Mouse (Mus musculus) bone marrow, adult 2 months (tissue): ENCODE data around the gene Elmod3. TPM values are rescaled to one million over a fixed set of nuclear protein-coding genes. Genes with fewer than 3 reads are reported as not detected.
"Not testable (repeated sequence)": the region's sequence is repeated elsewhere in the genome, so short reads cannot be mapped to it uniquely, and the experiment has no call there.

ENCODE experiments used
- H3K27ac ChIP-seq: fragments of 200-500 bp; 2 replicates; pipeline ENCODE4 v1.5.1; 2012; ENCODE audit warnings: low read depth, mild to moderate bottlenecking, control low read depth, inconsistent platforms, low read length; ENCODE audit not compliant: control insufficient read depth, poor library complexity, insufficient read depth
- H3K4me1 ChIP-seq: fragments of 200-500 bp; 2 replicates; pipeline ENCODE4 v1.6.1; 2011; ENCODE audit warnings: low read length; ENCODE audit not compliant: control insufficient read depth, insufficient read depth
- H3K4me3 ChIP-seq: fragments of 200-500 bp; replicated peaks from 2 replicates; pipeline ENCODE3; 2011; ENCODE audit warnings: mild to moderate bottlenecking, low read depth, low read length, control low read depth; ENCODE audit not compliant: control insufficient read depth
- CTCF ChIP-seq: fragments of 200-500 bp; IDR thresholded peaks from 2 replicates; pipeline ENCODE4 v1.5.1; 2011; ENCODE audit warnings: low read length, control low read depth; ENCODE audit not compliant: control insufficient read depth, insufficient read depth
- POLR2A ChIP-seq: fragments of 200-500 bp; IDR thresholded peaks from 2 replicates; pipeline ENCODE4 v1.6.1; 2011; ENCODE audit warnings: low read depth, mild to moderate bottlenecking, control low read depth, low read length, borderline replicate concordance; ENCODE audit not compliant: control insufficient read depth
- WGBS: fragments of 180-500 bp; shearing (Covaris S2); methylation state at CpG from one replicate; pipeline ENCODE4 v1.1.7; 2018; 5-methylcytosine and 5-hydroxymethylcytosine counted together
- polyA plus RNA-seq: library from polyadenylated mRNA; stranded (reverse); fragments of >200 nt; gene quantifications from 2 replicates; pipeline ENCODE4 v1.2.4, GENCODE M21; 2011; ENCODE audit warnings: low replicate concordance; ENCODE audit not compliant: missing spikeins, insufficient read depth, insufficient read length

Elmod3 gene
- polyA plus RNA-seq, 1 experiment: 5.2 TPM

DNA sequence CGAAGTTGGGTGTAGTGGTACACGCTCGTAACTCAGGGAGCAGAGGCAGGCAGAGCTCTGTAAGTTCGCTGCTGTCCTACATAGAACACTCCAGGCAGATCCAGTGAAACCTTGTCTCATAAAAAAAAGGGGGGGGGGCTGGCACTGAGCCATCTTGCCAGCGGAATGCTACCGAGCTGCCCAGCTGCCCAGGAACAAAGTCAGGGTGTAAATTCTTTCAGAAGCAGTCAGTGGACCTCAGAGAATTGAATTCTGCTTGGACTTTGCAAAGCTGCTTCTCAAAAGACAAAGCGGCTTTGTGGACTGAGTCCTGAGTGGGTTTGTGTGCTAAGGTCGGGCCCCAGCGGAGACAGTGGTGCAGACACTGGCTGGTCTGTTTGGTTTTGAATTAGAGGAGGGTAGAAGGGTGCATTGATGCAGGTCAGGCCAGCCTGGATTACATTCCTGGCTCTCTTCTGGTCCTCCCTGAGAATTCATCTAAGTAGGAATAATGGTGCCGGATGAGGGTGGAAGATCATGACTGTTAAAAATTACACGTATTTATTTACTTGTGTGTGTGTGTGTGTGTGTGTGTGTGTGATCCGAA is 54.9 kb downstream of the Elmod3 start:
- Histone ChIP-seq H3K4me3 (no peak overlapping the region), H3K27ac (0 out of 2 replicates have a peak overlapping the region, but pooled peaks have one; percentile 92), H3K4me1 (peaks cover 2% of the 10 kb centered on the region; the same call in 1 of the 2 replicates)
- TF ChIP-seq CTCF (no peak), POLR2A (no peak)
- WGBS: 73% methylated on average over 12 of the region's 12 CpGs

DNA sequence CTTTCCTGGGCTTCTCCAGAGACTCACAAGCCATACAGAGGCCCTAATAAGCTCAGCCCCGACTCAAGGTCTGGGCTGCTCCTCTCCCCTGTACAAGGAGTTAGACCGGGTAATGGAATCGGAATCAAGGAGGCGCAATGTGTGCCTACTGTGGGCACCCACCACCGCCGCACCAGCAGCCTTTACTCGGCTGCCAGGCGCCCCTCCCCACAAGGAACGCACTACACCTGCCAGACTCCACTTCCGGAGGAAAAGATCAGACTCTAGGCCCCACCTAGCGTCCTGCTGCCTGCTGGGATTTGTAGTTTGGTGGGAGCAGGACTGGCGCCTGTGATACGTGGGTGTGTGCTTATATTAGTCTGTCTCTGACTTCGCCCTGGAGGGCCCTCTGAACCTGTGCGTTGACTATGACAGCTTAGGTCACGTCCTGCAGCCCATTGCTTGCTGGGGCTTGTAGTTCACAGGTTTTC is 59.6 kb downstream of the Elmod3 start:
- Histone ChIP-seq H3K4me1 (no peaks in the 10 kb centered on the region), H3K4me3 (peak overlapping the region; percentile 59), H3K27ac (peak overlapping the region; percentile 3; the same call in 1 of the 2 replicates)
- WGBS: 2% methylated on average over 16 of the region's 16 CpGs
- TF ChIP-seq POLR2A: peak; percentile 51; the same call in 1 of the 2 replicates
- TF ChIP-seq CTCF: no peak

DNA sequence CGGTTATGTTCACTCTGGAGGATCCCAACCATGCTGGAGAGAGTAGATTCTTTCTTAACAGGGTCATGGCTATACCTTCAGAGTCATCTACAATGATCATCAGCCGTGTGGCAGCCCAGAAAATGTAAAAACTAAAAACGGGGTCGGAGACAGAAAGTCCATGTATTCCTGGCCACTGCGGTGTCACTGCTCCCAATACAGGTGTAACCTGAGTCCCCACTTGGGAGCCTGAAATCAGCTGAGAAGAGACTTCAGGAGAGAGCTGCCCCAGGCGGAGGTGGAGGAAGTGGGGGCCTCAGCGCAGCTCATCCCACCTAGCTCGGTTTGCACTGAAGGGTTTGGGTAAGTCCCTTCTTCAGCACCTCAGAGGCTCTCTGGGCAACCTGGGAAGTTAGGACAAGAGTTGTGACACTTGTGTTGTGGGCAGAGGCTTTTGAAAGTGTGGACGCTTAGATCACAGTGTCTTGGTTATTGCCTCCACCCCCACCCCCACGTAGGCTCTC is 60.2 kb downstream of the Elmod3 start:
- Histone ChIP-seq H3K4me1 (no peaks in the 10 kb centered on the region), H3K27ac (no peak overlapping the region), H3K4me3 (peak overlapping the region; percentile 59)
- 51% methylated on average over 10 of the region's 10 CpGs for WGBS
- TF ChIP-seq CTCF: no peak
- no peak for TF ChIP-seq POLR2A

DNA sequence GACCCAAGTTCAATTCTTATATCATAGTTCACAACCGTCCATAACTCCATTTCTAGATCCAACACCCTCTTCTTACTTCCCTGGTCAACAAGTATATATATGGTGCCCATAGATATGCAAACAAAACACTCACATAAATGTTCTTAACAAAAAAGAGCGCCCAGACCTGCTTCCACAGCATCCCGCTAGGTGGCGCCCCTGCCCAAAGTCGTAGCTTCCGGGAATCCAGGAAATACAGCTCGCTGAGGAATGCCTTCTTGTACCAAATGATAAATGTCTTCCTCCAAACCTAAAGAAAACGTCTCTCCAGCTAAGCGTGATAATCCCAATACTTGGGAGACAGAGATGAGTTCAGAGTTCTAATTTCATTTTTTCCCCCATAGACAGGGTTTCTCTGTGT is 63.0 kb downstream of the Elmod3 start:
- 2% methylated on average over 9 of the region's 9 CpGs for WGBS
- no peak overlapping the region for H3K27ac ChIP-seq

DNA sequence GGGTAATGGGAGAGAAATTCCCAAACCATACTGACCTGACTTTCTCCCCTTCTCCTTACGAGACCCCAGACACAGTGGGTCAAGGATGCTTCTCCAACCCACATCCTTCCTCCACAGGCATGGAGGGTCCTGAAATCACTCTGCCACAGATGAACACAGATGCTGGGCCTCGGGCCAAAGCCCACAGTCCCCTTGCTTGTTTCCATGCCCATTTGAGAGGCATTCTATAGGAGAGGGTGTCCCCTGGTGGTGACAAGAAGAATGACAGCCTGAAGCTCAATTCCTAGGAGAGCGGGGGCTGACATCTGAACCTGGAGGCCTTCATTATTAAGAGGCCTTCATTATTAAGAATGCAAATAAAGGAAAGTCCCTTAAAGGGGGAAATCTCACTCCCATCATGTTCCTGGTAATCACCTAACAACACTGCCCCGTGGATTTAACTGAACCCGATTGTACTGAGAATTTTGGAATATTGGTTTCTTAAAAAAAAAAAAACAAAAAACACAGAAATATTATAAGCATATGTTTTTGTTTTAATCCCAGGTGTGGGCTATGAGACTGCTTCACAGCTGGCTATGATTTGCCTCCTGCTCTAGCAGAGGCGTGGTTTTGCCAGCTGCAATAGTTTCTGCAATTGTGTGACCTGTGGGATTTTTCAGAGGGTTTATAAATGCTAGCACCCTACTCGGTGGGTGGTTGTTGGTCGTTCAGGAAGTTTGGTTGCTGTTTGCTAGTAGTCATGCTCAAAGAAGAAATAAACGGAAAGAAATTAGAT is 64.0 kb downstream of the Elmod3 start:
- no peak for TF ChIP-seq POLR2A
- peak; percentile 80 for TF ChIP-seq CTCF
- Histone ChIP-seq H3K27ac (no peak overlapping the region), H3K4me3 (no peak overlapping the region), H3K4me1 (no peaks in the 10 kb centered on the region)
- 37% methylated on average over 9 of the region's 9 CpGs for WGBS

More for the DNA sequence above, 63.0 kb downstream of the Elmod3 start:
- H3K4me1 ChIP-seq: no peaks in the 10 kb centered on the region
- TF ChIP-seq POLR2A (no peak), CTCF (peak; percentile 93)
- no peak overlapping the region for H3K4me3 ChIP-seq

DNA sequence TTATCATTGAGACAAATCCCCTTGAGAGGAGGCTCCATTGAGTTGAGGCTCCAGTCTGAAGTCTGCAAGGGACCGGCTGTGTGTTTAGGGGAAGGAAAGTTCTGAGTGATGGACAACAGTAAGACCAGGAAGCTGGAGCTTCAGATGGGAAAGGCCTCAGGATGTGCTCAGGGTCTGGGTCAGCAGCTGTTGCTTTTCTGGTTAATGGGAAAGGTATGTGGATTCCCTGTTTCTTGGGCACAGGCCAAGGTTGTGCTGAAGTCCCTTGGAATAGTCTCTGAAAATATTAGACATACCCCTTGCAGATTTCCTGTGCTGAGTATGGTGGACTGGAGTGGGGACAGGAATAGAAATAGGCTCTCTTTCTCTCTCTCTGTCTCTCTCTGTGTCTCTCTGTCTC is 64.7 kb downstream of the Elmod3 start:
- not testable (repeated sequence) for H3K4me3 ChIP-seq, H3K4me1 ChIP-seq, H3K27ac ChIP-seq
- 46% methylated on average over 1 of the region's 1 CpGs for WGBS

DNA sequence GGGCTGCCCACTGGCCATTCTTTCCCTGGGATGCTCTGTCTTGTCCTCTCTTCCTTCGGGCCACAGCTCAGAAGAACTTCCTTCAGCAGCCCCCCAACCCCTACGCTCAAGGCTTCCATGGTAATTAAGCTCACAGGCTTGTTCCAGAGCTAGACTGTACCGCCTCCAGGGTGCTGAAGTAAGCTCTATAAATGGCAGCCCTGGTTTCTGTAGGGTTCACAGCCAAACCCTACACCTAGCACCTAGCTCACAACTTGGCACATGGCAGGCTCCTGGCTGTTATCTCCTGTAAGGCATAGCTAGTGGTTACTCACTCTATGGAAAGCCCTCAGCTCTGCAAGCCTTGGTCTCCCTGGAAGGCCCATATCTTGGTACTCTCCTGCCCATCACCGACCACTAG is 65.6 kb downstream of the Elmod3 start:
- no peak for TF ChIP-seq POLR2A
- TF ChIP-seq CTCF: no peak

DNA sequence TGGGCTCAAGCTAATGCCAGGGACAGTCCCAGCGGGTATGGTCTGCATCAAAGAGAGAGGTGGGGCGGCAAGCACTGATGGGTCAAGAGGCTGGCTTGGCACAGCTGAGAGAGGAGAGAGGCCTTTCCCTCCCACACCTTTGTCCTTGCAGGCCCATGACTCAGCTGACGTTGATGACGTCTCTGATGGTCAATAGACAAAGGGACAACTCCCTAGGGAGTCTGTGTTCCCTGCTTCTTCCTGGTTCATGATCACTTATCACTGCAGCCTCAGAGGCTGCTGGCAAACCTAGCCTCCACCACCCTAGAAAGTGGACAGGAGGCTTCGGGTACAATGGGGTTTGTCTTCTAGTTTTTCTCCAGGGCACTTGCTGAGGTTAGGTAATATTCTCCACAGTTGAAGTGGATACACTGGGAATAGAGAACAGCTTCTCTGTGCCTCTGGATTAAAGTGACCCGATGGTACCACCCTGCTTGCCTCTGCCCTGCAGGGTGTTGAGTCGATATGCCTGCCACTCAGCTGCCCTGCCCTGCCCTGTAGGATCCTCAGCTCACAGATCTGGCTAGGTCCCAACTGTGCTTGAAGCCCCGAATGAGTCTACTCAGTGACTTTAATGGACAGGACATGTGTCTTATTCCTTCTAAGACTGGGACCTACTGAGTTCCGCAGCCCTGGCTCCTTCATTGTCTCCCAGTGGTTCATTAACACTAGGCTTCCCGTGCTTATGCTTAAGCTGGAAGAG is 69.6 kb downstream of the Elmod3 start:
- 83% methylated on average over 10 of the region's 10 CpGs for WGBS
- no peak for TF ChIP-seq CTCF
- TF ChIP-seq POLR2A: no peak
- Histone ChIP-seq H3K4me1 (no peaks in the 10 kb centered on the region), H3K4me3 (no peak overlapping the region), H3K27ac (no peak overlapping the region)

More for the DNA sequence above, 65.6 kb downstream of the Elmod3 start:
- 84% methylated on average over 4 of the region's 4 CpGs for WGBS
- H3K4me3 ChIP-seq: no peak overlapping the region
- H3K27ac ChIP-seq: no peak overlapping the region
- H3K4me1 ChIP-seq: no peaks in the 10 kb centered on the region
